In genomic region chr2:3356311-3356710, GRCm38 (mm10) we compare ENCODE assay signal across 29 mouse cellular contexts. TPM values are rescaled to one million over a fixed set of nuclear protein-coding genes. Genes with fewer than 3 reads are reported as not detected.
"Had no signal": no experiment of that assay in that cellular context is flagged by ENCODE, and none has a peak within 500 bp of the region (broad histone marks: within the 10 kb centered on the region; RNA-seq: fewer than 3 reads in every experiment).

No protein-coding gene starts in this region.

- H3K27ac ChIP-seq: kidney, embryonic 15.5 days; limb, embryonic 12.5 days; limb, embryonic 15.5 days; liver, embryonic 13.5 days; midbrain, embryonic 12.5 days; midbrain, embryonic 15.5 days; neural tube, embryonic 12.5 days; neural tube, embryonic 15.5 days; stomach, postnatal 0 days had no signal

- H3K36me3 ChIP-seq: kidney, embryonic 15.5 days; limb, embryonic 12.5 days; limb, embryonic 15.5 days; liver, embryonic 13.5 days; midbrain, embryonic 12.5 days; midbrain, embryonic 15.5 days; neural tube, embryonic 12.5 days; neural tube, embryonic 15.5 days had no signal

- H3K4me2 ChIP-seq: kidney, embryonic 15.5 days; limb, embryonic 12.5 days; limb, embryonic 15.5 days; liver, embryonic 13.5 days; midbrain, embryonic 12.5 days; midbrain, embryonic 15.5 days; neural tube, embryonic 12.5 days; neural tube, embryonic 15.5 days had no signal

- H3K9me3 ChIP-seq: kidney, embryonic 15.5 days; limb, embryonic 12.5 days; limb, embryonic 15.5 days; liver, embryonic 13.5 days; midbrain, embryonic 12.5 days; midbrain, embryonic 15.5 days; neural tube, embryonic 15.5 days had no signal

- H3K4me3 ChIP-seq: kidney, embryonic 15.5 days; limb, embryonic 12.5 days; limb, embryonic 15.5 days; liver, embryonic 13.5 days; midbrain, embryonic 12.5 days; midbrain, embryonic 15.5 days; neural tube, embryonic 12.5 days; neural tube, embryonic 15.5 days had no signal

- H3K9ac ChIP-seq: kidney, embryonic 15.5 days; limb, embryonic 12.5 days; limb, embryonic 15.5 days; liver, embryonic 13.5 days; midbrain, embryonic 12.5 days; midbrain, embryonic 15.5 days; neural tube, embryonic 12.5 days; neural tube, embryonic 15.5 days had no signal

- H3K4me1 ChIP-seq: kidney, embryonic 15.5 days; limb, embryonic 12.5 days; limb, embryonic 15.5 days; liver, embryonic 13.5 days; midbrain, embryonic 12.5 days; midbrain, embryonic 15.5 days; neural tube, embryonic 12.5 days; neural tube, embryonic 15.5 days had no signal

- ATAC-seq: midbrain, embryonic 15.5 days had no signal

- DNase-seq: kidney, postnatal 10 days; kidney, postnatal 36 days; left cerebral cortex, postnatal 4 days; liver, embryonic 13.5 days; lung, adult 2 months; lung, postnatal 14 days; lung, postnatal 4 days; right cerebral cortex, adult 18-20 months; right cerebral cortex, postnatal 14 days; right cerebral cortex, postnatal 4 days; thymus, adult 2 months; thymus, postnatal 14 days; thymus, postnatal 4 days had no signal

- H3K27me3 ChIP-seq: kidney, embryonic 15.5 days; limb, embryonic 12.5 days; limb, embryonic 15.5 days; liver, embryonic 13.5 days; midbrain, embryonic 12.5 days; midbrain, embryonic 15.5 days; neural tube, embryonic 12.5 days; neural tube, embryonic 15.5 days had no signal

RNA-seq across cellular contexts. Expression of gene Acbd7, which starts 20.3 kb away (rescaled TPM):
- total RNA-seq: megakaryocyte, adult 5-6 weeks had no signal
- polyA plus RNA-seq: limb, embryonic 12.5 days; lung, adult 2 months; midbrain, embryonic 12.5 days; thymus, adult 2 months had no signal

RNA-seq across cellular contexts. Expression of gene Olah, which starts 40.7 kb away (rescaled TPM):
- total RNA-seq: layer of hippocampus, adult 8-10 months; layer of hippocampus, postnatal 10 days; left cerebral cortex, adult 8-10 months; left cerebral cortex, postnatal 14 days; megakaryocyte, adult 5-6 weeks had no signal
- polyA plus RNA-seq: kidney, embryonic 15.5 days; limb, embryonic 12.5 days; liver, embryonic 13.5 days; liver, embryonic 16.5 days; lung, adult 2 months; lung, embryonic 16.5 days; midbrain, embryonic 12.5 days; midbrain, embryonic 15.5 days; neural tube, embryonic 12.5 days; neural tube, embryonic 15.5 days; stomach, embryonic 14.5 days; thymus, adult 2 months had no signal
